8 mouse cellular contexts compared by ENCODE assay signal in the genomic region with DNA sequence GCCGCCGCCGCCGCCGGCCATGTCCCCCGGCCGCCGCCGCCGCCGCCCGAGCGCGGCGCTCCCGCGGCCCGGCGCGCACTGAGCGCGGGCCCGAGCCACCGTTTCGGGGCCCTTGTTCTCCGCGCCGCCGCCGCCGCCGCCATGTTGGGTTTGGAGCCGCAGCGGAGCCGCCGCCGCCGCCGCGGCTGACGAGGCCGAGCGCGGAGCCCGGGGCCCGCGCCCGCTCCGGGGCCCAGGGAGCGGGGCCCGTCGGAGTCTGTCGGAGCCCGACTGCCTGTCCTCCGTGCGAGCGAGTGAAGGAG. TPM values are rescaled to one million over a fixed set of nuclear protein-coding genes. Genes with fewer than 3 reads are reported as not detected.
A peak's percentile ranks its signal among the peaks of the same experiment; 100 is the strongest.
DNase-seq lines count a peak whose midpoint lies in the region; ATAC-seq and TF ChIP-seq lines count a peak whose summit lies in the region.

No protein-coding gene starts in this region.

- no peaks in the 10 kb centered on the region for H3K36me3 ChIP-seq in embryonic facial prominence, embryonic 11.5 days (replicated peaks; ENCODE audit: control insufficient read depth, insufficient read depth, low read depth, low read length)
- H3K36me3 ChIP-seq in hindbrain, postnatal 0 days (ENCODE audit: insufficient read depth, low read length) = no peaks in the 10 kb centered on the region
- H3K36me3 ChIP-seq in midbrain, postnatal 0 days (ENCODE audit: insufficient read depth, low read length) = no peaks in the 10 kb centered on the region

- H3K27me3 ChIP-seq in embryonic facial prominence, embryonic 11.5 days (ENCODE audit: control insufficient read depth, insufficient read depth, low read length) = no peaks in the 10 kb centered on the region
- H3K27me3 ChIP-seq in hindbrain, postnatal 0 days (ENCODE audit: insufficient read depth, low read length) = no peaks in the 10 kb centered on the region
- no peaks in the 10 kb centered on the region for H3K27me3 ChIP-seq in midbrain, postnatal 0 days (ENCODE audit: insufficient read depth, low read length)

- no peak for TF ChIP-seq CTCF in layer of hippocampus, adult 2 months (conservative IDR thresholded peaks at IDR 0.05)
- TF ChIP-seq CTCF in hindbrain, postnatal 0 days (IDR thresholded peaks at IDR 0.05; ENCODE audit: low read depth) = no peak
- no peak for TF ChIP-seq CTCF in midbrain, postnatal 0 days (IDR thresholded peaks at IDR 0.05)

- under 1% methylated on average over 49 of the region's 57 CpGs for WGBS in embryonic facial prominence, embryonic 11.5 days
- WGBS in hindbrain, postnatal 0 days = under 1% methylated on average over 55 of the region's 57 CpGs
- WGBS in midbrain, postnatal 0 days = under 1% methylated on average over 28 of the region's 57 CpGs

- H3K4me3 ChIP-seq in layer of hippocampus, adult 2 months = peak overlapping the region; percentile 91
- peak overlapping the region; percentile 72 for H3K4me3 ChIP-seq in embryonic facial prominence, embryonic 11.5 days (ENCODE audit: low read depth, low read length)
- H3K4me3 ChIP-seq in hindbrain, postnatal 0 days (ENCODE audit: low read length) = peak overlapping the region; percentile 92
- H3K4me3 ChIP-seq in midbrain, postnatal 0 days (ENCODE audit: low read depth, low read length) = peak overlapping the region; percentile 93

- no peak for DNase-seq in layer of hippocampus, adult 2 months (ENCODE audit: low spot score in 2 of 2)
- DNase-seq in layer of hippocampus, postnatal 36 days = no peak
- no peak for DNase-seq in embryonic facial prominence, embryonic 11.5 days (ENCODE audit: low spot score)
- DNase-seq in hindbrain, postnatal 0 days (ENCODE audit: low spot score) = no peak
- DNase-seq in midbrain, postnatal 0 days (ENCODE audit: low spot score) = peak; percentile 9
- no peak for DNase-seq in urinary bladder, postnatal 10 days (ENCODE audit: low spot score)
- no peak for DNase-seq in adrenal gland, adult 2 months
- DNase-seq in cerebellum, adult 11 months = no peak

- peak overlapping the region; percentile 58; the same call in 1 of the 2 replicates for H3K4me2 ChIP-seq in embryonic facial prominence, embryonic 11.5 days (ENCODE audit: low read depth, low read length)
- peak overlapping the region; percentile 96 for H3K4me2 ChIP-seq in hindbrain, postnatal 0 days (ENCODE audit: low read depth, low read length)
- peak overlapping the region; percentile 93 for H3K4me2 ChIP-seq in midbrain, postnatal 0 days (ENCODE audit: low read depth, low read length, poor library complexity, severe bottlenecking)

- peak; percentile 8; the same call in 1 of the 2 replicates for ATAC-seq in embryonic facial prominence, embryonic 11.5 days (replicated peaks; ENCODE audit: insufficient number of reproducible peaks, low FRiP score, low TSS enrichment, low read depth)
- ATAC-seq in hindbrain, postnatal 0 days = peak; percentile 59
- peak; percentile 71 for ATAC-seq in midbrain, postnatal 0 days (ENCODE audit: low FRiP score)

- H3K9ac ChIP-seq in embryonic facial prominence, embryonic 11.5 days (replicated peaks; ENCODE audit: low read length) = peak overlapping the region; percentile 95
- peak overlapping the region; percentile 97 for H3K9ac ChIP-seq in hindbrain, postnatal 0 days (replicated peaks; ENCODE audit: low read length)
- H3K9ac ChIP-seq in midbrain, postnatal 0 days (replicated peaks; ENCODE audit: low read length, poor library complexity, severe bottlenecking) = peak overlapping the region; percentile 99

- H3K27ac ChIP-seq in layer of hippocampus, adult 2 months = peak overlapping the region; percentile 93
- H3K27ac ChIP-seq in embryonic facial prominence, embryonic 11.5 days (replicated peaks; ENCODE audit: low read depth, low read length) = peak overlapping the region; percentile 65
- H3K27ac ChIP-seq in hindbrain, postnatal 0 days = peak overlapping the region; percentile 91
- H3K27ac ChIP-seq in midbrain, postnatal 0 days (ENCODE audit: low read depth, low read length) = peak overlapping the region; percentile 97

- H3K4me1 ChIP-seq in embryonic facial prominence, embryonic 11.5 days (ENCODE audit: control insufficient read depth, insufficient read depth, low read length) = no peaks in the 10 kb centered on the region
- peaks cover 12% of the 10 kb centered on the region for H3K4me1 ChIP-seq in hindbrain, postnatal 0 days (ENCODE audit: insufficient read depth, low read length)
- H3K4me1 ChIP-seq in midbrain, postnatal 0 days (ENCODE audit: insufficient read depth, low read length) = peaks cover 12% of the 10 kb centered on the region

- no peaks in the 10 kb centered on the region for H3K9me3 ChIP-seq in embryonic facial prominence, embryonic 11.5 days (replicated peaks; ENCODE audit: control insufficient read depth, low read length)
- H3K9me3 ChIP-seq in hindbrain, postnatal 0 days (ENCODE audit: low read length) = no peaks in the 10 kb centered on the region
- no peaks in the 10 kb centered on the region for H3K9me3 ChIP-seq in midbrain, postnatal 0 days (ENCODE audit: low read length)

RNA-seq across cellular contexts. Expression of gene Sppl3, which starts 0.2 kb away (rescaled TPM):
- 10 to 100 TPM; 75.2 to 76.2 TPM for total RNA-seq in layer of hippocampus, adult 2 months (2021)
- total RNA-seq in layer of hippocampus, postnatal 36 days (2021) = 10 to 100 TPM; 80.5 to 81.7 TPM
- 23.5 and 43.6 TPM in 2 replicates for polyA plus RNA-seq in embryonic facial prominence, embryonic 11.5 days (2014; fragmentation: Nextera tagmentation; extraction: Ambion mirVana)
- 136 and 147 TPM in 2 replicates for total RNA-seq in hindbrain, postnatal 0 days (2014; rRNA removed)
- 30.1 and 31.1 TPM in 2 replicates for polyA plus RNA-seq in hindbrain, postnatal 0 days (2015; fragmentation: Nextera tagmentation; extraction: Ambion mirVana)
- total RNA-seq in midbrain, postnatal 0 days (2014; rRNA removed) = 153 TPM in 2 replicates
- polyA plus RNA-seq in midbrain, postnatal 0 days (2015; fragmentation: Nextera tagmentation; extraction: Ambion mirVana) = 34.9 and 37.1 TPM in 2 replicates
- 10 to 100 TPM; 42.3 to 49.4 TPM for total RNA-seq in adrenal gland, adult 2 months (2021)
- 66.2 and 68.2 TPM in 2 replicates for polyA plus RNA-seq in adrenal gland, adult 2 months (2012; rRNA removed)

RNA-seq across cellular contexts. Expression of gene Hnf1a, which starts 40.3 kb away (rescaled TPM):
- total RNA-seq in layer of hippocampus, adult 2 months (2021) = not detected
- not detected for total RNA-seq in layer of hippocampus, postnatal 36 days (2021)
- polyA plus RNA-seq in embryonic facial prominence, embryonic 11.5 days (2014; fragmentation: Nextera tagmentation; extraction: Ambion mirVana) = not detected in 2 replicates
- total RNA-seq in hindbrain, postnatal 0 days (2014; rRNA removed) = not detected in 2 replicates
- polyA plus RNA-seq in hindbrain, postnatal 0 days (2015; fragmentation: Nextera tagmentation; extraction: Ambion mirVana) = 0.05 TPM in 2 replicates
- total RNA-seq in midbrain, postnatal 0 days (2014; rRNA removed) = not detected in 2 replicates
- polyA plus RNA-seq in midbrain, postnatal 0 days (2015; fragmentation: Nextera tagmentation; extraction: Ambion mirVana) = 0.05 and 0.06 TPM in 2 replicates
- under 1 TPM in 1 of 2 experiments, not detected in 1; 0.09 TPM for total RNA-seq in adrenal gland, adult 2 months (2021)
- polyA plus RNA-seq in adrenal gland, adult 2 months (2012; rRNA removed) = 0.03 TPM in 1 of 2 replicates, not detected in the other

Comparison
In these comparisons a context has a peak if more than half of its experiments do, and no peak if none do; other contexts are left out.
1. ATAC-seq: peak in every context shown above with its lines; median percentile 71 in midbrain, postnatal 0 days; 59 in hindbrain, postnatal 0 days; 8 in embryonic facial prominence, embryonic 11.5 days.